Mouse (Mus musculus) liver, embryonic 14 days (tissue): ENCODE data around the gene Thoc3. TPM values are rescaled to one million over a fixed set of nuclear protein-coding genes. Genes with fewer than 3 reads are reported as not detected.

Source experiments
- polyA plus RNA-seq: library from polyadenylated mRNA; depleted of rRNA; stranded (reverse); fragments of >200 nt; gene quantifications from 2 replicates; pipeline ENCODE4 v1.2.3, GENCODE M21; 2012; rRNA removed

Gene Thoc3
- 16.1 and 16.2 TPM in 2 replicates for polyA plus RNA-seq

GRCm38 (mm10) chr13:54468098-54469011, at the start of gene Thoc3:
Gene Thoc3, minus strand, starts transcription at chr13:54468849.

GRCm38 (mm10) chr13:54503604-54504521, 35.2 kb upstream of the Thoc3 start, which contains the start of gene Simc1:
Gene Simc1, plus strand, starts transcription at chr13:54503779.

Other genes with a start within 250 kb of the Thoc3 start
- 0.40 and 0.45 TPM in 2 replicates for gene Cplx2, start 97.5 kb downstream of the Thoc3 start, polyA plus RNA-seq
- gene Simc1, start 34.9 kb upstream of the Thoc3 start, polyA plus RNA-seq = 2.7 and 3.2 TPM in 2 replicates
- 20.1 and 23.4 TPM in 2 replicates for gene 4833439L19Rik, start 96.6 kb upstream of the Thoc3 start, polyA plus RNA-seq
- gene Arl10, start 106.2 kb upstream of the Thoc3 start, polyA plus RNA-seq = 4.6 and 6.1 TPM in 2 replicates
- 28.1 and 29.1 TPM in 2 replicates for gene Nop16, start 121.2 kb upstream of the Thoc3 start, polyA plus RNA-seq
- gene Higd2a, start 121.4 kb upstream of the Thoc3 start, polyA plus RNA-seq = 40.8 and 55.3 TPM in 2 replicates
- gene Cltb, start 142.5 kb upstream of the Thoc3 start, polyA plus RNA-seq = 14.4 and 15.5 TPM in 2 replicates
- 11.7 and 11.8 TPM in 2 replicates for gene Faf2, start 152.9 kb upstream of the Thoc3 start, polyA plus RNA-seq
- 21.2 and 27.7 TPM in 2 replicates for gene Rnf44, start 225.1 kb upstream of the Thoc3 start, polyA plus RNA-seq
- gene Cdhr2, start 232.6 kb upstream of the Thoc3 start, polyA plus RNA-seq = 6.0 and 6.7 TPM in 2 replicates